Mouse (Mus musculus) lung, postnatal 10 days (tissue): ENCODE results near the gene Tmem233.

Source experiments
- DNase-seq: peaks from one replicate; pipeline ENCODE4 v3.0.0; 2021

The Tmem233 gene

DNA sequence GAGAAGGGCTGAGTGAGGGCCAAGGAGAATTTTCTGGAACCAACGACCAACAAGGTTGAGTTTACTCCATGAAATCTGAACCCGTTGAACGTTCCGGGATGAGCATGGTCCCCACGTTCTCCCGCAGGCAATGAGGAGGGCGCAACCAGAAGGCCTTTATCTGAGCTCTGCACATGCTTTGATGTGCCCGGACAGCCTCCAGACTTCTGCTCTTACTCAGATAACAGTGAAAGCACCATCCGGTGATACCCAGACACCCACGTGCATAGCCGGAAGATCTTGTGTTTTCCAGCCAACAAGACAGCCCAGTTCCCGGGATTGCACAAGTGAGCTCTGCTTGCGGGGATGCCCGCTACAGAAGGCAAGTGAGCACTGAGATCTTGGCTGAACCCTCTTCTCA is 56.5 kb downstream of the Tmem233 start:
- no peak for DNase-seq

DNA sequence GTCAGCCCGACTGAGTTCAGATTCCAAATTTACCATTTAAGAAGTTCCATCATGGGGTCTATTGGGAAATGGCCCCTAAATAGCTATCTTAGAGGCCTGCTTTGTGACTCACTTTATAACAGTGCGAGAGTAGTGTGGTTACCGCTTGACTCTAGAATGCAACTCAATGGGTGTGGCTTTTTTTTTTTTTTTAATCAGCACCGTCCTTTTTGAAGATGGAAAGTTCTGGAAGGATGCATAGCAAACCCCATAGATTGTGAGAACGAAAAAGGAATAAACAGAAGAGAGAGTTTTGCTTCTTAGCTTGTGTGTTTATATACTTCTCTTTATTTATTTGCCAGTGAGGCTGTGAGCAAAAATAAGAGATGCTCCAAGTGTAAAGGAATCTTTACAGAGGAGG is 56.9 kb downstream of the Tmem233 start:
- no peak for DNase-seq

DNA sequence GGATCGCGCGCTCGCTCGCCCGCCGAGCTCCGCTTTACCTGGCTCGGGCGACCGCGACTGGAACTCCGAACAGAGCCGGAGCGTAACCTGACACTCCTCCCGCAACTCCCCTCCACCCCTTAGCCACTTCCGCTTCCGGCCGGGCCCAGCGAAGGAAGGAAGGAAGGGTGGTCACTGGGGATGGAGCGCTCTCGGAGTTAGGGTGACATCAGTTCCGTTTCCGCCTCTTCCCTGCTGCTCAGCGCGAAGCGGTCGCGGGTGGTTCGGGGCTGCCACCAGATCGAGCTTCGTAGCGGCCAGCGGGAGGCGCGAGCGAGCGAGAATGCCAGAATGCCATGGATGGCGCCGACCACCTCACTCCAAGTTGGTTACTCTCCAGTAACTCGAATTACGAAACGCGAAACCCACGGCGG is 58.7 kb downstream of the Tmem233 start, which contains the start of gene Prkab1:
Gene Prkab1 (minus strand): TSS at position 182 of the 413 bp plus-strand sequence.
- DNase-seq = peak; percentile 96

DNA sequence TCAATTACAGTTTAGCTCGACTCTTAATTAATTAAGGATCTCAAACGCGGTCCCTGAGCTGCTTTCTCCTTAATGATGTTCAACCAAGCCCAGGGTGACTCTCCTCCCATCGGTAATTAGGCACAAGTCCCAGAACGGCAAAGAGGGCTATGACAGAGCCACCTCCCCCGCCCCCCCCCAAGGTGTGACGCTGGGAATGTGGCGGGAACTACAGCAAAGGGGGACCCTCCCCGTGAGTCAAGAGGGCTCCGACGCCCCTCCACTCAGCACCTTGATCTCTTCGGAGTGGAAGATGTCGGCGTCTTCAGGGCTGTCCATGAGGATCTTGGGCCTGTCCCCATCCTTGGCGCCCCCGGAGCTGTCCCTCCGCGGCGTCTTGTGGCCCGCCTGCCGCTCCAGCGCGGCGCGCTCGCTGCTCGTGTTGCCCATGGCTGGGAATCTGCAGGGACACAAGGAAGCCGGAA is 59.2 kb downstream of the Tmem233 start:
- no peak for DNase-seq

DNA sequence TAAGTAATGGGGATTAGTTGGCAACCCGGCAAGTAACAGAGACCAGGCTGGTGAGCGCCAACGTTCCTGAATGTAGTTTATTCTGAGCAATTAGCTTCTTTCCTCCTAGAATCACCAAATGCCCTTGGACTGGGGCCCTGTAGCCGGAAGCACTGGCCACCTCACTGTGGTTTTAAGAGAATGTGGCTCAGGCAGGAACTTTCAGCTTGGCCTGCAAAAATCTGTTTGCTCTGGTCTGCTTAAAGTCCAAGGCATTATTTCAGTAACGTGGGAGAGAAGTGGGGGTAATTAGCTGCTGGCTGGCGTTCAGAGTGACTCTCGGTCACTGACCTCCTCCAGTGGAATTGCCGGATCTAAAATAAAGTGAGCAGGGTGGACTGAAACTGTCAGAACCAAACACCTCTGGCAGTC is 59.8 kb downstream of the Tmem233 start:
- peak; percentile 21 for DNase-seq

DNA sequence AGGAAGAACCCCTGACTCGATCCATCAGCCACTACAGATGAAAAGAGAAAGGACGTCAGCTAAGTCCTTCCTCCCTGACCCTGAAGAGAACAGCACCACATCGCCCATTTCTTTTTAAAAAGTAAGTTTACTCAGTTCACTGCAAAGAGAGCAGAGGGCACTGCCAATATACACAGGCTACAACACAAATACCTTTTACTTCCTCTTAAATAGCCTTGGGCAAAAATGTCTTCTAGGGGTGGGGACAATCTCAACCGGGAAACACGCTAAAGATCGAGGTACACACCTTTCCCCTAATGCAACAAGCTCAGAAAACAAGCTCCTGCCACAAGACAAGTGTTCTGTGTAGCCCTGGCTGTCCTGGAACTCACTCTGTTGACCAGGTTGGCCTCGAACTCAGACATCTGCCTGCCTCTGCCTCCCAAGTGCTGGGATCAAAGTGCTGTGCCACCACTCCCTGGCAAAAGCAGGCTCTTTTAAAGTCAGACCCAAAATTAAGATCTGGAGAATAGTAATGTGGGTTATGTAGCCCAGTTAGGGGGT is 60.3 kb downstream of the Tmem233 start:
- no peak for DNase-seq

DNA sequence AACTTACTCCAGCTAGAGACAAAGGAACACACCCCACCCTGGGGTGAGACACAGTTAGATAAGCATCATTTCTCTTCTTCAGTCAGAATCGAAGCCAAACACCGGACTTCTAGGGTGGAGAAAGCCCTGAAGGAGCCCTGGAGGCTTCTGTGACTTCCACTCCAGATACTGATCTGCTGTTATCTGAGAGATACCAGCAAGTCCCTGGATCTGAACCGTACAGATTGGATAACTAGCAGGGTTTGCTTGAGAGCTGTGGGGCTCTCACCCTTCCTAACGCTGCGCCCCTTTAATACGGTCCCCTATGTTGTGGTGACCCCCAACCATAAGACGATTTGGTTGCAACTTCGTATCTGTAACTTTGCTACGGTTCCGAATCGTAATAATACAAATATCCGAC is 60.9 kb downstream of the Tmem233 start:
- no peak for DNase-seq

DNA sequence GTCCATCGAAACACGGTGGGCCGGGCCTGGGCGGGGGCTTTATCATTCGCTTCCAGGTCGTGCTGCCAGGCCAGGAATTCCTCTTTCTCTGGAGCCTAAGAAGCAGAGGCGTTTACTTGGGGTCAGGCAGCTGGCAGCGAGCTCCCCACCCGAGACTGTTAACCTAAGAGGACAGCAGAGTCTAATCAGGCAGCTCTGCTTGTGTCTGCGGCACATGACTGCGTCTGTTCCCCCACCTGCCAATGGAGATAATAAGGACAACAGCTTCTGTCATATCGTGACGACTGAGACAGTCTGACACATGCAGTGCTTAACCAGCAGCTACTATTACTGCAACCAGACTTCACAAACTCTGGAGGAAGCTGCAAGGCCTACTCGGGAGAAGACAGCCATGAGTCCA is 61.5 kb downstream of the Tmem233 start:
- DNase-seq = no peak

DNA sequence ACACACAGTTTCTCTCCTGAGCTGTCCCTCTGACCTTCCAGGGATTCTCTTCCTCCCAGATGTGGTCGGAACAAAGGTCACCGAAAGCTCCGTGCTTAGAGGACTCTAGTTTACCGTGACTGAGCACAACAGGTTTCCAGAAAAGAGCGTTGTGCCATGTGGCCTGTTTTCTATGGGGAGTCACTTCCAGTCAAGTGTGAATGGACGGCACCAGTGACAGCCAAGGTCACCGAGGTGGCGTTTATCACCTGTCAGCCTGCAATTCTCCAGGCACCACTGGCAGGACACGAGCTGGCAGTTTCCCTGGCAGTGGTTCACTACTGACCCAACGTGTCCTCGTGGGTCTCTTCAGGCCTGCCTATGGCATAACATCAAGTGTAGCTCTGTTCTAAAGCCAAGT is 63.7 kb downstream of the Tmem233 start:
- no peak for DNase-seq

DNA sequence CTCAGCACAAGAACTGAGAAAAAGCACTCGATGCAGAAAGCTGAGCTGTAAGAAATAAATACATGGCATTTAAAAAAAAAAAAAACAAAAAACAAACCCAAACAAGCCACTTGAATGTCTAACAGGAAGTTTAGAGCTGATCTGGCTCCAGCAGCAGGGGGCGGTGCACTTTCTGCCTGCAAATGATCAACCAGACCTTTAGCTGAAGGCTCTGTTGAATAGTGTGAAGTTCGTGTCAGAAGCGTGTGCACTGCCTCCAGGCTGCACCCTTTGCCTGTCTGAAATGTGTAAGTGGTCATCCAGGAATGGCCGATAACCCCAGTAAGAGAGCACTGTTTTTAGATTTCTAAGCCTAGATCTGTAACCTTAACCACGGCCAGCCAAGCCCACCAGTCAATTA is 64.3 kb downstream of the Tmem233 start:
- DNase-seq = peak; percentile 55

DNA sequence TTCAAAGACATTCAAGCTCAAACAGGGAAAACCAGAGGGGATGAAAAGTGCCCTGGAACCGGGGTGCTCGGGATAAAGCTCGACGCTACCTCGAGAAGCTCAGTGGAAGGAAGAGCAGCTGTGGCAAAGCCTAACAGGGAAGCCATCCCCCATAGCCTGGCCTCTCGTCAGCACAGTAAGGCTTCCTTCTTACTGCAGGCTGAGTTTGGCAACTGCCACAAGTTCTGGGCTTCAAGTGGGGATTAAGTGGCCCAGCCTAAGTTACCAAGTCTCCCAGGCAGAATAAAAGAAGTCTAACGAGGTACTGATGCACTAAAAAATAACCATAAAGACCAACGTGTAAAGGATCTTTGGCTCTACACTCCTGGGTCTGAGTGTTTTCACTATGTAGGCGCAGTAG is 64.8 kb downstream of the Tmem233 start:
- no peak for DNase-seq

DNA sequence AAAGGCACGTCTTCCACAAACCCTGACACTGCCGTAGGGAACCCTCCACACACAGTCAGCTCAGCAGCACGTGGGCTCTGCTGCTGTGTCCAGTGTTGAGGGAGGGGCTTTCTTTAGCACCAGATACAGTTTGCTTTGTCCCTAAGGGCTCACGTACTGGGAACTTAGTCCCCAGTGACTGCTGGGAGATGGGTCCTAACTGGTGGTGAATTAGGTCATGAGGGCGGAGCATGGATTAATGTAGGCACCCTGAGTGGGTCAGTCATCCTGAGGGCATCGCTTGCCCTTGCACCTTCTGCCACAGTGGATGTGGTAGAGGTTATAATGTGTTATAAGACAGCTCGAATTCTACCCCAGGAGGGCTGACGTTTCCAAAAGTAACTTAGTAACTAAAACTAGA is 65.7 kb downstream of the Tmem233 start:
- DNase-seq = no peak

DNA sequence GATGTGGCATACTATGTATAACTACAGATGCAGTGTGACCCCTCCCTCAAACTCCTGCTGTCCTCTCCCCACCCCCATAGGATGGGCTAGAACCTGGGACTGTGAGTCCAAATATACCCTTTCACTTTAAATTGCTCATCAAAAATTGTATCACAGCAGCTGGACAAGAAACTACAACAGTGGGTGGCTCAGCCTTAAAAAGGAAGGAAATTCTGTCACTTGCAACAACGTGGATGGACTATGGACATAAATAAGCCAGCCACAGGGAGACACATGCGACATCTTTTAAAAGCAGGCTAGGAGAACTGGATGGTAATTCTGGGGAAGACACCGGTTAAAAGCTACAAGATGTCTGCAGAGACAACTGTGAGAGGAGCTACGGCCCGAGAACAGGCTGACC is 66.5 kb downstream of the Tmem233 start:
- no peak for DNase-seq

DNA sequence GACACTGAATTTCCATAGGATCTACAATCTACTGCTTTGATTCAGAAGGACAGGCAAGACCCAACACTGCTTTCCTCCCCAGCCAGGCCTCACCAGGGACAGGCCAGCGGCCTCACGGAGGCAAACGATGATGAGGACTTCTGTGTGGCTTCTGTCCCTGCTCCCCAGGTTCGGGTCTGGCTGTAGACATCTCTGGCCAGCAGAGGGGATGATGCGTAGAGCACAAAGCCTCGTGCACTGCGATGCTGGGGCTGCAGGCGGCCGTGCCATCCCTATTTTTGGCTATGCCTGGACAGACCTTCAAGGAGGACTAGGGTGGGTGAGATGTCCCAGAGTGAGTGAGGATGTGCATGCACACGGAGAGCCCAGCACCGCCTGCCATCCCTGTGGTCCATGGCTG is 68.8 kb downstream of the Tmem233 start:
- no peak for DNase-seq

DNA sequence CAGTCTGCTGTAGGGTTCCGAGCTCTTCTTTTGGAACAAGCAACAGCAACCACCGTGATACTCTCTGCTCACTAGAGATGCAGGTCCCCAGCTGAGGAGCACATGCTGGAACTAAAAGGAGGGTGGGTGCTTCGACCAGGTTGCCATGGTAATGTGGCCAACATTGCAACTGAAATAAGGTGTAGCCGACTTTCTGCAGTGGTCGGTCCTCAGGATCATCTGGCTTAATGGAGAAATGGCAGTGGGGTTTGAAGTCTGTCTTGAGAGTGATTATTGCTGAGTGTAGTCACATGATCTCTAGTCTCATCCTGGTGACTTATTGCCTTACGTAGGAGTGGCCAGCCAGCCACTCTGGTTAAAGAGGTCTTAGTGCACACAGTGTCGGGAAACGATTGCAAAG is 69.2 kb downstream of the Tmem233 start:
- no peak for DNase-seq

DNA sequence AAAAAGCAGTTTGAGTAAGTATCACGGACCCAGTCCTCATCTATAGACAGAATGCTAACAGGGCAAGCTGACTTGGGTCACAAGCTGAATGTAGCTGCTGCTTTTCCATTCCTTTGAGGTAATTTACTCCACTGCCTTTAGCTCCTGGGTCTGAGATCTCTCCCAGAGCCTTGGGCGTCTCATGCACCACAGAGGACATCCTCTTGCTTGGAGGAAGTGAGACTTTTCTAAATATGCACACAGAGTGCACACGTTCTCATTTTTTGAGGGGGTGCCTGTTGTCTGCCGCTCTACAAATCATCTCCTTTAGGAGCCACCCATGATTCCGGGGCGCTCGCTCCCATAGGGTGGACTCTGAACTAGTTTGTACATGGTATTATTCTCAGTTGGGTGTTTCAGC is 70.5 kb downstream of the Tmem233 start:
- DNase-seq = no peak

DNA sequence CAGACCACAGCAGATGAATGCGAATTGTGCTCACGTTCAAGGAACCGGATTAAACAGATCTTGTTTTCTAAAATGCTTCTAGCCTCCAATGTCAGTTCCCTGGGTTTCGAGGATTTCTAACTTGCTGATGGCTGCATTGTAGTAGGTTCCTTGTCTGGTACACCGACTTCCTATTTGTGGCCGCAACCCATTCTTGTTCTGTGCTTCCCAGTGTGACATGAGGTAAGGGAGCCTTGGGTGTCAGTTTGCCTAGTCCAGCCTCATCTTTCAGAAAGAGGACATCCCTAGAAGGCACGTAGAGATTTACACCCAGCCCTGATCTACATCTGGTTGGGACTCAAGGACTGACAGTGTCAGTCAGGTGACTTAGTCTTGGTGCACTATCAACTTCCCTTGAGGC is 71.3 kb downstream of the Tmem233 start:
- no peak for DNase-seq

DNA sequence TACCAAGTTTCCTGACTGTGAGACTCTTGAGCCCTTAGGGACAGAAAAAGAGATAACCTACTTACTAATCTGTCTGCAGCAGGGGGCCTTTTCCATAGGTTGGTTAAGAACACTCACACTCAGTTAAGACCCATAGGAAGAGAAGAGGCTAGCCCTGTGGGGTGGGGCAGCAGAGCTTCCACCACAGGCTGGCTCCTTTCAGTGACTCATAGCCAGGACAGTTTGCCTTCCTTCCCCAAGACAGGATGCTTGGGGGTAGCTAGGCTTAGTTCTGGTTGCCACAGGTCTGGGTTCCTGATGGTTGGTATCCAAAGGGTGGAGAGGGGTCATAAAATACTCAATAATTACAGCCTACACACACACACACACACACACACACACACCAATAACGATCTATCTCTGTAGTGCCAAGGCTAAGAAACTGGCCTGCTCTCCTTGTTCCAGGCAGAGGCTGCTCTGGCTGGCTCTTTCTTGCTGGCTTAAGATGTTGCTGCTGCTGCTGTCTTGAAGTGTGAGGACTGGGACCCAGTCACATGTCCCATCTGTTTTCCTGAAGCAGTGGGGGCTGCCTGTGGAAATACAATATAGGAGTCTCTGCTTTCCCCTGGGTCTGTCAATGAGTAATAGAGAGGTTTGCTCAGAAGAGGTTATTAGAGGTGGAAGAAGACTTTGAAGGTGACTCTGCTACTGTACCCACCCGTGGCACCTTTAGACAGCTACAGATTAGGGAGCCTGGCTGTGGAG is 73.0 kb downstream of the Tmem233 start:
- no peak for DNase-seq

DNA sequence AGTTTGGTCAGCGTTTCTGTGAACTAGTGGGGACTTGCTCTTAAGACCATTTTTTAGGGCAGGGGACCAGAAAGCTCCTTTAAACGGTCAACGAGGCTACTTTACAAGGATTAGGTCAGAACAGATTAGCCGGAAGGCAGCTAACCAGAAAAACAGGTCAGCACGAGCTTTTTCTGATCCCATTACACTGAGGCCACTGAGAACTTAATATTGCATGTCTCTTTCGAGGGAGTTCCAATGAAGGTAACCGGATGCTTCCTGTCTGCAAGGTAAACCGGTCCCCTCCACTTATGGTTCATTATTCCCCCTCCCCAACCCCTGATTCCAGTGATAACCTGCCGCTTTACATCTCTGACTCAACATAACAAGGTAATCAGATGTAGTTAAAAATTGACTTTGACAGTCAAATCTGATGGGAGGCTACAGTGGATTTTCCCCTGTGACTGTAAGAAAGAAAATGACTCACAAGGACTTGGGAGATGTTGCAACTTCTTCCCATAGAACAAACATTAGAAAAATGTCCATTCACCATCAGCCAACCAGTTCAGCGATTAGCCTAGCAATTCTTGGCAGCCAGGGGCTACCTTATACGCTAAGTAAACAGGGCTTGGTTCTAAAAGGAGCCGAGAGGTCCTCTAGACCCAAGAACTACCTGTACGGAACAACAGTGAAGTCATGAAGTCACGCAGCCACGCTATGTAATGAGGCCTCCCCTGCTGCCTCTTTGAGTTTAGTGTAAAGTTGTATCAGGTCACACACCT is 73.8 kb downstream of the Tmem233 start:
- peak; percentile 42 for DNase-seq

DNA sequence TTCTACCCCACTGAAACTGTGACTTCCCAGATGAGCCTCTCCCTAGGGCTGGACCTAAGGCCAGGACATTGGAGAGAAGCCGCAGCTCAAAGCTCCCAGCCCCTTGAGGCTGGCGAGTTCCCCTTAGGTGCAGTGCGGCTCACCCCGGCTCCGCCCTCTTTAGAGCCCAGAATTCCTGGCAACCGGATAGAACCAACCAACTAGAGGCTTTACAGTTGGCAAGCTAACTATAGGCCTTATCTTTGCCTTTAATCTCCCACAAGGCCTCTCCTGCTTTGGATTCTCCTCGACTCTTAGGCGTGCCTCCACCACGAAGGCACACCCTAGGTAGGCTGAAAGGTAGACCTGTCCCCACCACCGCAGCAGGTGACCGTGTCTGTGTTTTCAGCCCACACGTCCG is 75.3 kb downstream of the Tmem233 start:
- peak; percentile 37 for DNase-seq

DNA sequence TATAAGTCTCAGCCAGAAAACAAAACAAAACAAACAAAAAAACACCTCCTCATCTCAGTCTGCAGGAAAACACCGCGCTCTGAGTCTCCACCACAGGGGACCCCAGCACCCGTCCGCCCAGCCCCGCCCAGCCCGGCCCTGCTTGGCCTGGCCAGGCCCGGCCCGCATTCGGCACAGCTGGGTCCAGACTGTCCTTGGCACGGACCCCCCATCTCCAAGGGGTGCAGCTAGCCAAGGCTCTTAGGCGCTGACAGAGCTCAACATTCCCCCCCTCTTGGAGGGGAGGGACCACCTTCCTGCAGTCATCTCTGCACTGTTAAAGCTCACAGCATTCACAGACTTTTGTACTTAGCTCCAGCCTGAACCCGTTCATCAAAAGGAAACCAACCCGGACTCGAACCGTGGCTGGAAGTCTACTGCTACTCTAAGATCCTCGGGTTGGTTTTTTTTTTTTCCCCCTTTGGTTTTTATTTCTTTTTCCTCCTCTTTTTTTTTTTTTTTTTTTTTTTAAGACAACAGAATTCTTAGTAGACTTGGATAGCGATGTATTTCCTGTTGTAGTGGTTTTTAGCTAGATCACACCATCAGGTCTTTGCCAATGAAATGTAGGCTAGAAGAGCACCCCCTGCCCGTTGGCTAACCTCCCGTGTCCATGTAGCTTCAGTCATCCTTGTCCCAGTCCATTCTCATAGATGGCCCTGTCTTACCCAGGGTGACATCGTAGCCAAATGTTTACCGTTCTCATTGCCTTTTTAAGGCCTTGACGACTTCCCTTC is 76.5 kb downstream of the Tmem233 start:
- DNase-seq = peak; percentile 66

DNA sequence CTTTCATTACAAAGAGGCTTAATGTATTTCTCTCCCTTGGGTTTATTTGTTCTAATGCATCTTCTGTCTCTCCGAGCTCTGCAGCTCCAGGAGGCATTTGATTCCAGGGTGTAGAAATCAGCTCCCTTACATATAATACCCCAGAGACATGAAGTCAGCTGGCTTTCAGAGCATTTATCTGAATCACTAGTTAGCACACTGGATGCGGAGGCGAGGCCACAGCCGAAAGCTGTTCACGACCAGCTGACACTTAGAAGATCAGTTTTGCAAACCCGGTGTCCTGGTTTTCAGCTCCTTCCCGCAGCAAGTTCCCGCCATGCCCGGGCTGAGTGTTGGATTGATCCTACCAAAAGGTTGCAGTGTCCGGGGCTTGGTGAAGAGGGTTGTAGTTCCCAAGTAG is 78.8 kb downstream of the Tmem233 start:
- DNase-seq = no peak

DNA sequence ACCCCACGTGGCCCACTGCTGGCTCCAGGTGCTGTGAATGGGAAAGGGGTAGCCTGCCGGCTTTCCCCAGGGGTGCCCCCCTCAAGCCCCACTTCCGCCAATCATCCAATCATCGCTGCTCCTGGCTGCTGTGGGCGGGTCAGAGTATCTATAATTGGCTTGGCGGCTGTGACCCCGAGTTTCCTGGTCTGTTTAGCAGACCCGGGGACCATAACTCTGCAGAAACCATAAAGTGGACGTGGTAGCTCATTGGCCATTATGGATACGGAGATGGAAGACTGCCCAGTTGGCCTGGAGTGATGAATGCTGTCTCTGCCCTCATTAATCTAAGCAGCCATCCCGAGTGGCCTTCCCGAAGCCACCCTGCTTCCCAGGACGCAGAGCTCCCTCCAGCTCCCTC is 79.2 kb downstream of the Tmem233 start:
- no peak for DNase-seq
